Mouse (Mus musculus): ENCODE measurements around the gene Gm5169. TPM values are rescaled to one million over a fixed set of nuclear protein-coding genes. Genes with fewer than 3 reads are reported as not detected.
"Not testable (repeated sequence)": the region's sequence is repeated elsewhere in the genome, so short reads cannot be mapped to it uniquely, and the experiment has no call there.

Gm5169 gene
- polyA plus RNA-seq (2014; fragmentation: Nextera tagmentation; extraction: Ambion mirVana) = not detected in 2 replicates

GRCm38 (mm10) chrX:25301355-25301754 is at the start of gene Gm5169:
Gene Gm5169, minus strand, starts transcription at chrX:25301455.
- H3K4me2 ChIP-seq (ENCODE audit: low read length); H3K4me1 ChIP-seq (ENCODE audit: control insufficient read depth, insufficient read depth, low read length); H3K36me3 ChIP-seq (ENCODE audit: control insufficient read depth, insufficient read depth, low read length); H3K9me3 ChIP-seq (replicated peaks; ENCODE audit: control insufficient read depth, low read length); ATAC-seq; H3K27ac ChIP-seq (ENCODE audit: low read depth, low read length); DNase-seq (ENCODE audit: low spot score); H3K27me3 ChIP-seq (replicated peaks; ENCODE audit: control insufficient read depth, insufficient read depth, low read length); H3K9ac ChIP-seq (ENCODE audit: low read length); H3K4me3 ChIP-seq (ENCODE audit: low read depth, low read length): not testable (repeated sequence)
- no CpG with 5 or more reads among the region's 6 CpGs for WGBS

- H3K4me2 ChIP-seq (ENCODE audit: low read length); H3K36me3 ChIP-seq (ENCODE audit: control insufficient read depth, insufficient read depth, low read length): not testable (repeated sequence)
- WGBS = 93% methylated on average over 12 of the region's 15 CpGs
These were observed 46.2 kb upstream of the Gm5169 start for GRCm38 (mm10) chrX:25347424-25347823.

More at GRCm38 (mm10) chrX:25347424-25347823, 46.2 kb upstream of the Gm5169 start:
- not testable (repeated sequence) for H3K4me3 ChIP-seq (ENCODE audit: low read depth, low read length); H3K4me1 ChIP-seq (ENCODE audit: control insufficient read depth, insufficient read depth, low read length); H3K27ac ChIP-seq (ENCODE audit: low read depth, low read length); DNase-seq (ENCODE audit: low spot score); ATAC-seq; H3K9me3 ChIP-seq (replicated peaks; ENCODE audit: control insufficient read depth, low read length); H3K9ac ChIP-seq (ENCODE audit: low read length); H3K27me3 ChIP-seq (replicated peaks; ENCODE audit: control insufficient read depth, insufficient read depth, low read length)
